Mouse (Mus musculus): ENCODE results near the gene Gm29609. TPM values are rescaled to one million over a fixed set of nuclear protein-coding genes. Genes with fewer than 3 reads are reported as not detected.
A peak's percentile ranks its signal among the peaks of the same experiment; 100 is the strongest.

Gm29609 gene
- total RNA-seq, 1 experiment from 2014 or later, result 1.9 TPM

- DNase-seq, result no peak
Observed at GRCm38 (mm10) chr5:31198170-31198569, 18.5 kb upstream of the Gm29609 start.

GRCm38 (mm10) chr5:31197072-31197471 is 17.4 kb upstream of the Gm29609 start:
- no peak for DNase-seq

- DNase-seq, result no peak
Observed at GRCm38 (mm10) chr5:31196207-31196606, 16.5 kb upstream of the Gm29609 start.

GRCm38 (mm10) chr5:31195671-31196070 is 16.0 kb upstream of the Gm29609 start:
- DNase-seq, result no peak

- DNase-seq, result no peak
Observed at GRCm38 (mm10) chr5:31194486-31195485, 15.1 kb upstream of the Gm29609 start.

GRCm38 (mm10) chr5:31193631-31194281 is 14.0 kb upstream of the Gm29609 start:
- DNase-seq, result peak; percentile 67

- DNase-seq, result peak; percentile 100
Observed at GRCm38 (mm10) chr5:31192939-31193630, 13.4 kb upstream of the Gm29609 start, which contains the start of the genes Snx17 and Eif2b4. Gene Snx17 (plus strand): TSS chr5:31193227. Gene Eif2b4 (minus strand): TSS chr5:31193430.

GRCm38 (mm10) chr5:31192045-31192938 is 12.6 kb upstream of the Gm29609 start:
- DNase-seq, result peak; percentile 91

GRCm38 (mm10) chr5:31190201-31190600 is 10.5 kb upstream of the Gm29609 start:
- no peak for DNase-seq

- no peak for DNase-seq
Observed at GRCm38 (mm10) chr5:31188223-31188840, 8.6 kb upstream of the Gm29609 start.

- DNase-seq, result no peak
Observed at GRCm38 (mm10) chr5:31183678-31184077, 4.0 kb upstream of the Gm29609 start.

GRCm38 (mm10) chr5:31181183-31181770 is 1.6 kb upstream of the Gm29609 start:
- DNase-seq, result no peak

- peak; percentile 70 for DNase-seq
Observed at GRCm38 (mm10) chr5:31179301-31179765, 378 bp downstream of the Gm29609 start.

- no peak for DNase-seq
Observed at GRCm38 (mm10) chr5:31168630-31169029, 11.1 kb downstream of the Gm29609 start.

- no peak for DNase-seq
Observed at GRCm38 (mm10) chr5:31164878-31165277, 14.8 kb downstream of the Gm29609 start.

- no peak for DNase-seq
Observed at GRCm38 (mm10) chr5:31162462-31162861, 17.2 kb downstream of the Gm29609 start.

GRCm38 (mm10) chr5:31154152-31154553 is 25.6 kb downstream of the Gm29609 start, which contains the start of gene Mpv17:
Gene Mpv17 (minus strand): TSS chr5:31154251.
- peak; percentile 89 for DNase-seq

- DNase-seq, result no peak
Observed at GRCm38 (mm10) chr5:31153516-31154151, 26.1 kb downstream of the Gm29609 start.

- DNase-seq, result peak; percentile 58
Observed at GRCm38 (mm10) chr5:31151746-31152145, 28.0 kb downstream of the Gm29609 start.

- DNase-seq, result peak; percentile 45
Observed at GRCm38 (mm10) chr5:31149781-31150180, 29.9 kb downstream of the Gm29609 start.

All from adrenal gland, postnatal 14 days (tissue).